Mouse (Mus musculus) erythroblast, embryonic 14.5 days (primary cell): ENCODE data around the gene Nacc2.

Experiments used
- GATA1 ChIP-seq: IDR thresholded peaks from 2 replicates; pipeline ENCODE4 v1.6.1; 2012; ENCODE audit warnings: low read length, inconsistent platforms, mixed read lengths
- TAL1 ChIP-seq: IDR thresholded peaks from 3 replicates; pipeline ENCODE4 v1.6.1; 2012; ENCODE audit warnings: low read length, inconsistent platforms, mixed read lengths

DNA sequence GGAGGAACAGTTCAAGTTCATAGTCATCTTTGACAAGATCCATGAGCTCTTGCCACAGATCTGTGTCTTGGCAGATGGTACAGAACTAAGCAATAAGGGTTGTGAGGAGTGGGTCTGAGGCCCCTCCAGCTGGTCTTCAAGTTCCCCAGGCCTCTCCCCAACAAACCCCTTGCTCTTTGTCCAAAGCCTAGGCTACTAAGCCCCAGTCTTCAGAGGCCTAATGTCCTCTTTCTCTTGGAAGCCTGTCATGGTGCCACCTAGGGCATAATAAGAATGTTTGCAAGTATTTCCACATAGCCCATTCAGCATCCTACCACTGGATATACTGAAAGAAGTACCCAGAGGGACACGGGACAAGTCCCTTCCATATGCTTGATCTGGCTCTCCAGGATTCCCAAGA is 100.4 kb downstream of the Nacc2 start:
- TF ChIP-seq GATA1 (no peak), TAL1 (no peak)
